Mouse (Mus musculus): ENCODE data around the gene Ndufab1.

DNA sequence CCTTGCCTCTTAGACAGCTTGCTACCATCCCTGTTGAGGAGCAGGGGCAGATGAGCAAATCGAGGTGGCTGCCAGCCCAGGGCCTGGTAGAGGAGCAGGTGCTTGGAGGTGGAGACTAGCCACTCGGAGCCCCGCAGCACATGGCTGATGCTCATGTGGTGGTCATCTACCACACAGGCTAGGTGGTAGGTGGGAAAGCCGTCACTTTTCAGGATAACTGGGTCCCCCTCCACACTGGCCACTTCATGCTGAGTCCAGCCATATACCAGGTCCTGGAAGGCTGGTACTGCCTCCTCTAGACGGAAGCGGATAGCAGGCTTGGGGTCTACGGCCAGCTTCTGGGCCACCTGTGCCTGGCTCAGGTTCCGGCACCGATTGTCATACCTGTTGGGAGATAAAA, 53.5 kb downstream of the Ndufab1 start:
- TF ChIP-seq CTCF (IDR thresholded peaks at IDR 0.05; ENCODE audit: borderline replicate concordance, control insufficient read depth, extremely low read depth, insufficient read depth, low read length, poor library complexity) (no peak), POLR2A (IDR thresholded peaks at IDR 0.05; ENCODE audit: control insufficient read depth, extremely low read depth, insufficient read depth, low read length, poor library complexity) (no peak)

Data from thymus, adult 2 months (tissue).